Mouse (Mus musculus) adrenal gland, postnatal 4 days (tissue): Measurements from ENCODE around the gene E030018B13Rik. TPM values are rescaled to one million over a fixed set of nuclear protein-coding genes. Genes with fewer than 3 reads are reported as not detected.

Source experiments
- DNase-seq, 2 experiments: peaks; one replicate each; pipeline ENCODE4 v3.0.0; 2021 to 2022; ENCODE audit warnings: low spot score in 2 of 2, mixed read lengths in 2 of 2
- total RNA-seq, 2 experiments: library from RNA; stranded (reverse); gene quantifications; 2 replicates each; pipeline ENCODE4 v1.2.3; 2021

E030018B13Rik gene
- total RNA-seq, 2 experiments from 2014 or later = not detected

DNA sequence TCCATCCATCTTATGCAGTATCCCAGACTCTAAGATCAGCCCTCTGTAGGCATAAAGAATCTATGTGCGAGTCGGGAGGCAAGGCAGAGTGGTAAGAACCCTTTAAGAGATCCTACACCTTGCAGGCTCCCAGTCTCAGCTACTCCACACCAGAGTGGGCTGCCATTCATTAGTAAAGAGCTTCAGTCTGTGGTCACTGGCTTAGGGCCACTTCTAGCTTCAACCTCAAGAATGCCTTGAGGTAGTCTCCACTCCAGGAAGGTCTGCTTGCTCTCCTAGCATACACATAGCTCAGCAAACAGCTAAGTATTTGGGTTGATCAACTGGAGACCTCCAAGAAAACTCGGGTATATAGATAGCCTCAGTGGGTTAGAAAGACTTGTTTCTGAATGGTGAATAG lies 19.0 kb upstream of the E030018B13Rik start:
- no peak for DNase-seq

DNA sequence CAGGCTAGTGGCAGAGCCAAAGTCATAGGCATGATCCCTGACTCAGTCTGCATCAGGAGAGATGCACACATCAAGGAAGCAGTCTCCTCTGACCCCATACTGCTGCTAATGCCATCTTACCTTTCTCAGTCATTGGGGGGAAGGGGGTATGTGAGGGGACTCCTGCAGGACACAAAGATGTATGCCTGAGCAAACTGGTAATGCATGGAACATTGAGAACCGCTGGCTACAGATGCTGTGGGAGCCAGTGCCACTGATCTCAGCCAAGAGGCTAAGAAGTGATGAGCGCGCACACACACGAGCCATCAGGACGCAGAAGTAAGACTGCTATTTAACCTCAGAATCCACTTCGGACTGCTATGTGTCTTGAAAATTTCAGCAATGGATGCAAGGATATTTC lies 18.5 kb upstream of the E030018B13Rik start:
- no peak for DNase-seq

DNA sequence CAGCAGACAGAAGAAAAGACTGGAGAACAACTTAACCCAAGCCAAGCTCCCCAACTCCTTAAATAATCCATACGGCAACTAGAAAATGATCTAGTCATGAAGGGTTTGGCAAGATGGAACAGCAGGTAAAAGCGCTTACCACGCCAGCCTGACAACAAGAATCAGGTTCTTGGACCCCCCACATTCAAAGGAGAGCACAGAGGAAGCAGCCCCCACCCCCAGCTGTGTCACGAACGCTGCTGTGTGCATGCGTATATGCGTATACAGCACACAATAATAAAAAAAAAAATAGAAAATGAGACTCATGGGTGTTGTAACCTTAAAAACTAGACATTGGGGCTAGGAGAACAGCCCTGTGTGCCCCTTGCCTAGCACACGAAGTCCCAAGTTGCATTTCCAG lies 16.7 kb upstream of the E030018B13Rik start:
- no peak for DNase-seq

DNA sequence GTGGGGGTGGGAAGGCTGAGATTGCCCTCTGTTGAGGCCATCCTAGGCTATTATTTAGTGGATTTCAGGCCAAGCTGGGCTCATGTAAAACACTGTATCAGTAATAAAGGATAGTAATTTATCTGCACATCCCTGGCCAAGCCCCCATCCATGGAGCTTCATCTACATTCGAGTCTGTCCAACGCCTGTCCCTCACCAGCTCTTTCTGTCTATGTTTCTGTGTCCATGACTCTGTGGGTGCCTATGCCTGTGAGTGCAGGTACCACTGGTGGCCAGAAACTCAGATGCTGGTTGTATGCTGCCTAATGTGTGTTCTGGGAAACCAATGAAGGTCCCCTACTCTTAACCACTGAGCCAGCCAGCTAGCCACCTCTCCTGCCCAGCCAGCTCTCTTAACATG lies 16.2 kb upstream of the E030018B13Rik start:
- DNase-seq = no peak

DNA sequence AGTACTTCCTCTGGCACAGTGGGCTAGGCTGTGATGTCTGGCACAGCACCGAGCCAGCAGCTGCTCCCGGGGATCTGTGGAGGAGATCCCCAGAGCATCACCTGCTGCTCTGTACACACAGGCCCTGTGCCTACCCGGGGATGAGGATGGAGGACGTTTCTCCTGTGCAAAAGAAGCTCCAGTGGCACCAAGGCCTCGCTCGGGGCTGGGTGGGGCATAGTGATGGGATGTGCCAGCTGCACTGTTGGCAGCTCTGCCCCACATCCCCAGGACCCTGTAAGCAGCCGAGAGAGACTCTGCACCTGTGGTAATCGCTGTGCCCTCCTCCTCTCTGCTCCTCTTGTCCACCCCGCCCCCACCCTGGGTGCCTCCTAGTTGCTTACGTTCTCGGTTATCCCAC lies 15.3 kb upstream of the E030018B13Rik start:
- DNase-seq = no peak

DNA sequence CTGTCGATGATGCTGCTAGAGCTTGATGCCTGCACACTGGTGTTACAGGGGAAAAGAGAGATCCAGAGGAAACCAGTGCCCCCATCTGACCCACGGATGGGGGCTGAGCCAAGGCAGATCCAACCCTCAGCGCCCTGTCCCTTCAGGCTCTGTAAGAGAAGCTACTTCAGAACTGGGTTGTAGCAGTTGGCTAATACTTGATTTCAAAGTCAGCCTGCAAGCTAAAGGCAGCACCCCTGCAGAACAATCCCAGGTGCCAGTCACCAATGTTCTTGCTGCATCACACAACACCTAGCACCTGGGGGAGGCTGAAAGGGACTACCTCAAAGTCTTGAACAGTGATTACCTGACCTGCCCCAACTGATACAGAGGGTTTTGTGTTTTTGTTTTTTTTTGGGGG lies 14.7 kb upstream of the E030018B13Rik start:
- DNase-seq = no peak

DNA sequence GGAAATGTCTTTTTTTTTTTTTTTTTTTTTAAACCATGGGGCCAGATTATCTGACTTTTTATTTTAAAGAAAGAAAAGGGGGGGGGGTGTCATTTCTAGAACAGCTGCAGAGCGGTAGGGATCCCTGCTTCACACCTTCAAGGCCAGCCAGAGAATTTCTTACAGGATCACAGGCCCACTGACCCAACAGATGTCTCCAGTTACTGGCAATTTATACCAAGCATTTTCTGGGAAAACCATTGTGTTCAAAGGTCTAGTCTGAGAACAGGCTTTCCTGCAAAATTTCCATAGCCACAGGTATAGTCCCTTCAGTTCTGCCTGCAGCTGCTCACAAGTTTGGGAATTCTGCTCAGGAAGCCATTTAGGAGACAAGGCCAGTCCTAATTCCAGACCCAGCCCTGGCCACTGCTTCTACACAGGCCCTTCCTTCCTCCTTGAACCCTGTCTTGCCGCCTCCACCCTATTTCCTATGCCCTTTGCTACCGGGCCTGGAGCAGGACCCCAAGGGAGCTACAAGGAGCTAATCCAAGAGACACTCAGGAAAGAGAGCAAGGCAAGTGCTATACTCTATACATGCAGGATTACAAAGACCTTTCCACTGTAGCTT lies 13.9 kb upstream of the E030018B13Rik start:
- DNase-seq = no peak

DNA sequence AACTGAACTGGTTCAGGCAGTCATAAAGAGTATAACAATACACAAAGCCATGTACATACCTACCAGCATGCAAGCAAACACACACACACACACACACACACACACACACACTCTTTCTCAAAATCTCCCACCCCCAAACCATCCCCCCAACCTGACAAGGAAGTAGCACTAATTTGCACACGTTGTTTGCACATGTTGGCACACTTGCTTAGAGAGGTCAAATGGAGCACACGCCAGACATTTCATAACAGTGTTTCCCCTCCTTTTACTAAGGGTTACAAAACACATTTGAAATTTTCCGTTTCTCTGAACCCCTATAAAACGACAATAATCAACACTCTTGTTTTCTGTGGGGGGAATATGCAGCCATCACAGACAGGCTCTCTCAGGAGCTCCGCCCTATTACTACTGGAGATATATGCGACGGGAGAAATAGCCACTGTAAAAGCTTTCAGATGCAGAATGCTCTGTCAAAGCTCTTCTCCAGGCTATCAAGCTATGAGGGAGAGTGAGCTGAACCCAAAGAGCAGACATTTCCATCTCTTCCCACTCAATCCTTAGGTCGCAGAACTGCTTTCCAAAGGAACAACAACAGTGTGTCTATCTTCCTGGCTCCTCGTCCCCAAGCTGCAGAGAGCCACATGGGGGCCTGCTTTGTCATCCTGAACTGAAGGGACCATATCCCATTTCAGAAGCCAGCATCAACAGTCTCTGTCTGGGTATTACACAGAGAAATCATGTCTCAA lies 12.8 kb upstream of the E030018B13Rik start:
- no peak for DNase-seq

DNA sequence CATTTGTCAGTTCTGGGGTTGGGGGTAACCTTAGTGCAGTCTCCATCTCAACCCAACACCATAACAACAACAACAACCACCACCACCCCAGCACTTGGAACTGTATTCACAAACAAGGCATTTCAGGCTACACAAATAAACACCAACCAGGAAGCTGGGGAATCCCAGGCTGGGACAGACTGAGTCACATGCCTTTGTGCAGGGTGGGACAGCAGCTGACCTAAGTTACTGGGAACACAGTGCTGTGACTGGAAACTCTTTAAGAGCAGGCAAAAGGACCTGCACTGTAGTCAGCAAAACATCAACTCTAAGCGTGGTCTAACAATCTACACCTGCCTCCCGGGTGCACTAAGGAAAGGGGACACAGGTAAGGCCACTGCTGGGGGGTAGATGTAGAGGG lies 11.5 kb upstream of the E030018B13Rik start:
- DNase-seq = no peak

DNA sequence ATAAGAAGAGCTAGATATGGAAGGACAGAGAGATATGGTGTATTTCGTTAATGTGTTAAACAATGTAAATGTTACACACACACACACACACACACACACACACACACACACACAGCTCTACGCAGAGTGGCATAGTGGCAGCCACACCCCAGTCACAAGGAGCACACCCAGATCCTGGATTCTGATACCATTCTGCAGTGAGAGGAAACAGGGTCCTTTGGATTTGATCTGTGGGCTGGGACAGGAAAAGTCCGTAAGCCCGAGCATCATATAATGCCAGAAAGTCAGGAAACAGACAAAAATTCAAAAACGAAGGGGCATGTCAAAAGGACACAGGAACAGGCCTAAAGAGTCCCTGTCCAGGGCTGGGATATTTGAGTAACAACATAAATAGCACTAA lies 11.0 kb upstream of the E030018B13Rik start:
- no peak for DNase-seq

DNA sequence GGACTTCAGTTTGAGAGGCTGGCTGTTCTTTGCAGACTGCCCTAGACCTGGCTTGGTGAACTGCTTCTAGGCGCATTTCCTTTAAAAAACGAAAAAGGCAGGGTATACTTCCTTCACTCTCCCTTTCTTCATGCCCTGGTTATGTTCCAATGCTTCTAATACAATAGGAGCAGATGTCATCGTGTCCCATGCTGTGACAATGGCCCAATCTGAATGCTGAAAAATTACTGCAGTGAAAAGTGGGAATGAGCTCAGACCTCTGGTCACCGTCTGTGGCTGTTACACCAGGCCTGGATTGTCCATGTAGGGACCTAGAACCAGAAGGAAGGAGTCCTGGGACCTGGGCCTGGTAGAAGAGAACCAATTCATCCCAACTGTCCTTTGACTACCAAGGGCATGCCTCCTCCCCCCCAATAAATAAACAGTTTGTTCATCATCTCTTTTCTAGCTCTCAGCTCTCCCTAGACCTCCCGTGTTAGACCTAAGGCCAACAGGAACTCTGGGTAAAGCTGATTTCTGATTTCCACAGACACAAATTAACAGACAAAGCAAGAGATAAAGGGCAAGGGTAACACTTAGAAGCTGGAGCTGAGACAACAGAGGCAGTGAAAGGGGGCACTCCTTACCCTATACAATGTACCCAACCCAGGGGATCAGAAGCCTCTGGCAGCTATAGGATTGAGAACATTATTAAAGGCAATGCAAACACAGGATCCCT lies 8.7 kb upstream of the E030018B13Rik start:
- no peak for DNase-seq

DNA sequence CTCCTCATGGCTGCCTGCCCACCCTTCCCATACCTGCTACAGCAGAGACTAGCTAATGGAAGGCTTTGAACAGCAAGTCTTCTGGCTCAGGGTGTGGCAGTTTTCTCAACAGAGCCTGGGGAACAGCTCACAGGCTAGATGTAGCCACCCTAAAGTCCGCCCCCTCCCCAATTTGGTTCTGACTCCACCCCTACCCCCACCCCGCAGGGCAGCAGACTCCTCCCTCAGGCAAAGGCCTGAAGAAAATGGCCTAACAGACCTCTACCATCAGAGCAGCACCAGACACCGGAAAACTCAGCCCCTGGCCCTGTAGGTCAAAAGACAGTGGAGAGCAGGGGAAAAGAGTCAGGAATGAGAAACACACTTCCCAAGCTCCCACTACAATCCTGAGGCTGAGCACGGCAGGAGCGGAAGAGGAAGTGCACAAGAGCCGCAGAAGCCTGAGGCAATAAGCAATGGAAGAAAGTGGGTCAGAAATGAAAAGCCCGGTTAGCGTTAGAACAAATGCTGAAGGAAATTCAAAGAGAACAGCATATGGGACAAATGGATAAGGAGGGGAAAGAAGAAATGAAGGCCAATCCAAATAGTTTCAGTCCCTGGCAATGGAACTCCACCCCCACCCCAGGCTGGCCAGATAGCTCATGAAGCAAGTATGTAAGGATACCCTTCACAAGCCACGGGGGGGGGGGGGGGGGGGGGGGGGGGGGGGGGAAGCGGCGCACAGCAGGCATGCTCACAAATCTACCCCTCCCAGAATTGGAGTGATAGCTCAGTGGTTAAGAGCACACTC lies 8.0 kb upstream of the E030018B13Rik start:
- no peak for DNase-seq

DNA sequence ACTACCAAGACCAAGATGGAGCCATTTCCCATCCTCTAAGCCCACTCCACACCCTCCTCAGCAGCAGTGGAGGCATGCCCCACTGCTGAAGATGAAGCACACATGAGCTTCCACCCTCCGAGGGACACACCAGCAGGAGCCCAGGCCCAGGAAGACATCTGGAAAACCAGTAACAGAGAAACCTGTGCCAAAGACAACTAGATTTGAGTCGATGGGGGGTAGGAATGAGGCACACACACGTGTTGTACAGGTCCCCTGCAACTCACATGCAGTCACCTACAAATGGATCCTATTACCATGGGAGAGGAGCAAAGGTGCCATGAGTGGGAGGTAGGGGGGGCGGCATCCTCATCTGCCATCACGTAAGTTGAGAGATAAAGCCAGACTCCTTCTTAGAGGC lies 6.4 kb upstream of the E030018B13Rik start:
- no peak for DNase-seq

DNA sequence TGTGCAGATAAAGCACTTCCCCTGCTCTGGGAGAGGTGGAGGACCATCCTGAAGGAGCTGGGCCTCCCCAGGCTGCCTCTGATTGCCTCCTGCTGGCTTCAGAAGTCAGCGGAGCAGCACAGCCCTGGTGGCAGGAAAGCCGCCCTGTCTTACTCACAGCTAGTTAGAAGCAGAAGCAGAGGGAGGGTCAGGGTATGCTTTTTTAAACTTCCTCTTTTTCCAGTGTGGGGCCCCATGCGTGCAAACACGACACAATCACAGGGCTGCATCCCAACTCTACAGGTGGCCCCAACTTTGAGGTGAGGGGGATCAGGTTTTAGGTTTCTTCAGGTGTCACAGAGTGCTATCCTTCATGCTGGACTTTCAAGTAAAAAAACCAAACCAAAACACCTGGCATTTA lies 5.7 kb upstream of the E030018B13Rik start:
- DNase-seq = no peak

DNA sequence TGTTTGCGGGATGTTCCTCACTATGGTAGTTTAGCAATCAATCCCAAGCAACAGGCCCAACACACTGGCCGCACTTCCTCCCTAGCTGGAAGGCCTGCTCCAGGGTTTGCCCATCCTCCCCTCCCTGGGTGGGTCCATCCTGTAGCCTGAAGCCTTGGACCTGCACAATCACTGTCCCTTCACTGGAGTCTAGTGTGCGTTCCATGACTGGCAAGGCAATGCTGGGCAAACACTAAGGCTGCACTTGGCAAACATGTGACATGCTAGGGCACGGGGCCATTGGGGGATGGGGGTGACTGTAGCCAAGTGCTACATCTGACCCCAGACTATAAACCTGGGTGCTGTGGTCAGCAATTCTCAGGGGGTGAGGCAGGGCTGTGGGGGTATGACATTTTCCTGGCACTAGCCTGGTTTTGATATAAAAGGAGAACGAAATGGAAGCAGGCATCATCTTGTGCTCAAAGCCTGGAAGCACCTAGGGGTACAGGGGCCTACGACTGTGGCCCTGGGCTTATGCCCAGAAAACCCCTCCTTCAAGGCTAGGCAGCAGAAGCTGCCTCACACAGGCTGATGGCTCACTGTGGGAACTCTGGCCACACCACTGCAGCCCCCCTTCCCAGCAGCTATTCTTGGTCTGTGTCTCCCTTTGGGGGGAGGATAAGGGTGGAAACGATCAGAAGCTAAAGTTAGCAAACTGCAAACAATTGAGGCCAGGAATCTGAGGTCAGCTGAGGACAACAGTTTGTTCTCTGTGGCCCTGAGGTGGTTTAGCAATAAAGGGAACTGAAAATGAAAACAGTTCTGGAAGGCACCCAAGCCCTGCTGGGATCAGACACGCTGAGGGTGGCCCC lies 5.0 kb upstream of the E030018B13Rik start:
- no peak for DNase-seq

DNA sequence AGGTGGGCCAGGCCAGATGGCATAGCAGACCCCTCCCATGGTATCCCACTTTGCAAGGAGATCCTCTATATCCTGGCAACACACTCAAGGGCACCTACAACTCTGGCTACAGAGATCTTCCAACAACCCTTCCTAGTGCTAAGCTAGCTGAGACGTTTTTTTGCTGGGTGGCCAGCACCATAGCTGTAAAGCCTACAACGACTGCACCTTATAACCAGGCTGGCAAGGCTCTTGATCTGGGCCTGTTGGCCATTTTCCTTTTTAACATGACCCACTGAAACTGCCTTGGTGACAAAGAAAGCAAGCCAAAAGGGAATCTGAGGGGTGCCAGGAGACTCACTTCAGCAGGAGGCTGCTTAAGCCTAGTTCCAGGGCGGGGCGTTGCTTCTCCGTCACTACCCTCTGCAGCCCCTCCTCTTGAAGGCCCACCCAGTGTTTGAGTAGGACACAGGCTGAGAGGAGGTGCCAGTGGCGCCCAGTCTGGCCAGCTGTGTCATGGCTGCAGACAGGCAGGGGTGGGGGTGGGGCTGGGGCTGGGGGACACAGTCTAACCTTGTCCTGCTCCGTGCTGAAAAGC lies 4.3 kb upstream of the E030018B13Rik start:
- DNase-seq = no peak

DNA sequence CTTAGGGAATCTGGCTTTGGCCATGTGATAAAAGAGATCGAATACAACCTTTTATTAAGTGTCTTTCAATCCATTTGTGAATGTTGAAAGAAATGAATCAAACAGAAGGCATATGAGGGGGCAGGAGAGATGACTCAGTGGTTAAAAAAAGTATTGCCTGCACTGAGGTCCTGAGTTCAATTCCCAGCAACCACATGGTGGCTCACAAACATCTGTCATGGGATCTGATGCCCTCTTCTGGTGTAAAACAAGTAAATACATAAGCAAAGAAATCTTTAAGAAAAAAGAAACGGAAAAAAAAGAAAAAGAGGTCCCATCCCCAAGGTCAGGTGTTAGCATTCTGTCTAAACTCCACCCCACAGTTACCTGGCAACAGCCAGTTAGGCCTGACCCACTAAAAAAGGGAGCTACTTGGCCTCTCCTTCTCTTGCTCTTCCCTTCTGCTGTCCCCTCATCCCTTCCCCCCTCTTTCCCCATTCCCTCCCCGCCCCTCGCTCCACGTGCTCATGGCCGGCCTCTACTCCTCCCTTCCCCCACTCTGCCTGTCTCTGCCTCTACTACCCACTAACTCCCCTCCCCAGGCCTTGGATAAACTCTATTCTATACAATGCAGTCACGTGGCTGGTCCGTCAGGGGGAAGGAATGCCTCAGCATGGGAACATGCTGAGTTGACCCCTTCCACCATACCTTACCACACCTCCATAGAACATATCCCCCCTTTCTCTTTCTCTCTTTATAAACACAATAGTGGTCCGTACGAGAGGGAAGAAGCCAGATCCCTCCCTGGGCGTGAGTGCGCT lies 3.5 kb upstream of the E030018B13Rik start:
- DNase-seq = no peak

DNA sequence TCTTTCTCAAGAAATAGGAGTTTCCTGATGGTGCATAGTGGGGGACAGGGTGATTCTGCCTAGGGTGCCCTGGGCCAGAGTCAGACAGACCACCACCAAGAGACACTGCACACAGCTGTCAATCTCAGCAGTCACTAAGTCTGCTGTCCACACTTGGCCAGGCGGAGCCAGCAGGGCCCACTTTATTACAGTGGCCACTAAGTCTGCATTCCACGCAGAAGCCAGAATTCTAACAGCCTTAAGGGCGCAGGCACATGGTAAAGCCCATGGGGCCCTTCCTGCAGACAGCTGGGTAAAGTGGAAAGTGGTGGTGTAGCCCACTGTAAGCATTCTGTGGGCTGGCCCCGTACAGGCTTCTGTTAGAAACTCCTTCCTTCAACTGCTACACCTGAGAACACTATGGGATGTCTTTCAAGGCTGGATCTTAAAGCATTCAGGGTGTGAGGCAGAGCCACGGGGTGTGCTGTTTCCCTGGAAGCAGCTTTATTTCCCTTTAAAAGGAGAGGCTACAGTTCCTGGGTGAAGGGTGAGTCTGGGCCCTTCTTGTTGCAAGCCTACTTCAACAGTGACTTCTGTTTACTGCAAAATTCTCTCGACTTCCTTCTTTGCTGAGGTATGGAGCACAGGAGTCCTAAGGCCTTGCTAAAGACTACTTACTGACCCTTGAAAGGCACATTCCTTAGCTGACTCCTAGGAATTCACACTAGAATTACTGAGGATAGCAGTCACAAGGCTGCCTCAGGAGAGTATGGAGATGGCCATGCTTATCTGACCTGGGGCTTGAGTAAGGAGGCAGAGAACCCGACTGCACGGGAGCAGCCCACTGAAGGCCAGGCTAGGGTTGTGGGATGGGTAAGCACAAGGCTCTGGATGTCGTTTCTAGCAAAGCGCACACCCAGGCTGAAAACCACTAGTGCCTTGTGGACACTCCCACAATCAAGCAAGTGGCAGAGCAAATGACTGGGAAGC lies 2.6 kb upstream of the E030018B13Rik start:
- no peak for DNase-seq
